Mouse (Mus musculus): ENCODE measurements at regions not wholly inside any gene's neighbourhood (a gene's known extent, or its start where the extent isn't known, plus 50 kb on each side); places are given as distances from the start of the nearest gene placed in this dataset.

DNA sequence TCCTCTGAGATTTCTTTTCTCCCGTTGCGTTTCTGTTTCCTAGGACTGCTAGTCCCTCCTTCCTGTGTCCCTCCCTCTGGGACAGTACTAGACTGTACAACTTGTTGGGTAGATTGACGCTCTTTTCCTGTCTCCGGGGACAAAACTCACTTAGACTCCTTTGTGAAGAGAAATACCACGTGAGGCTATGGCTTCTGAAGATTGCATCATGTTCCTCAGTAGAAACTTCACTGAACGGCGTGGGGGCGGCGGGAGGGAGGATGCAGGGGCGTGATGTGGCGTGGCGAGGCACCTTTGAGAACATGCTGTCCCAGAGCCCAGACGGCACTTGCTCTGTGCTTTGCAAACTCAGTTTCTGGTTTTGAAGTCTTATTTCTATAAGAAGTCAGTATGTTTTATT is 78.5 kb downstream of the Spata18 start:
- DNase-seq (ENCODE audit: low spot score): peak; percentile 67

DNA sequence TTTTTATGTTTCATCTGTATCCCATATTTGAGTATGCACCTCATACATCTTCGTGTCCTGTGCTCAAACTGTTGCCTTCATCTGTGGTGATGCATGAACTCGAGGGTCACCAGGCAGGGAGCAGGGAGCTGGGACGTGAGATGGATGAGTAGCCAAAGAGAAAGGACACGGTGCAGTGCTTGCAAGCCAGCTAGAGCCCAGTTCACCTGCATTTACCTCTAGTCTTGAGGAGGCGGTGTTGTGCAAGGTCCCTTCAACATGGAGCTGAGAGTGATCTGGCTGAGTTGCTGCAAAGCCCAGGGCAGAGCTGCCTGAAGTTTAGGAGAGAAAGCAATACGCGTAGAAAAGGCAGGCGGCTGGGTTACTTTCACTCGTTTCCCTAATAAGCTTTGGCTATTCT is 80.2 kb downstream of the Spata18 start:
- DNase-seq (ENCODE audit: low spot score): no peak

DNA sequence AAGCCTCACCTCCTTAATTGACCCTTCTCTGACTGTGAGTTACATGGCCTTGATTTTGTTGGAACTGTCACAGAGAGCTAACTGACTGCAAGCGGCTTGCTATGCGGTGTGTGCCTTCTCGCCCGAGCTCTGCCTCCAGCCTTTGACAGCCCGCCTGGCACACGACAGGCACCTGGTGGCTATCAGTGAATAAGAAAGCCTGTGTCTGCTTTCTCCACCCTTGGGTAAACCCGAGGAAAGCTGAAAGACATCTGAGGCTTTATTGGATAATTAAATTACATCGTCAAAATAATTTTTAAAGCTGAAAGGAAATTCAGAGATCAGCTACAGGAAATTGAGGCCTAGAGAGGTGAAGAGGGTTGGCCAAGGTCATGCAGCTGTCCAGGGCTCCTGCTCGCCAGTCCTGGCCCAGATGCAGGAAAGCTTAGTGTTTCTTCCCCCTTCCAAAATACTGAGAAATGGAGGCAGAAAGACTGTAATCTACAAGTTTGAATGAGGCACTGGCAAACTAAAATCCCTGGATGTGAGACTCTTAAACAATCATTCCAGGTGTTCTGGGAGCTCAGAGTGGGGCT is 80.9 kb downstream of the Spata18 start:
- DNase-seq (ENCODE audit: low spot score): no peak

DNA sequence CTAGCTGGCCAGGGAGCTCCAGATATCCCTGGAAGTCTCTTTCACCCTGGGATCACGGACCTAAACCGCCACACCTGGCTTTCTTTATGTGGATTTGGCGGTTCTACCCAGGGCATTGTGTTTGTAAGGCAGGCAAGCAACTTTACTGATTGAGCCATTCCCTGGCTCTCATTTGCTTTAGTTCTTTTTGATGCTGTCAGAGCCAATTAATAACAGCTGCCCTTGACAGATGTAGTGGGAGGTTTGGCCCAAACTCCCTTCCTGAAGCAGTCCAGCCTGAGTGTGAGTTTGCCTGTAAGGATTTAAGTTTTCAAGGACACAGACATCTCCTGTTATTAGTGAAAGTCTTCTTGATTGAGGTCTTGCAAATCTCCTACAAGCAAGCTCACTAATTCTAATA is 89.6 kb downstream of the Spata18 start:
- no peak for DNase-seq (ENCODE audit: low spot score)

DNA sequence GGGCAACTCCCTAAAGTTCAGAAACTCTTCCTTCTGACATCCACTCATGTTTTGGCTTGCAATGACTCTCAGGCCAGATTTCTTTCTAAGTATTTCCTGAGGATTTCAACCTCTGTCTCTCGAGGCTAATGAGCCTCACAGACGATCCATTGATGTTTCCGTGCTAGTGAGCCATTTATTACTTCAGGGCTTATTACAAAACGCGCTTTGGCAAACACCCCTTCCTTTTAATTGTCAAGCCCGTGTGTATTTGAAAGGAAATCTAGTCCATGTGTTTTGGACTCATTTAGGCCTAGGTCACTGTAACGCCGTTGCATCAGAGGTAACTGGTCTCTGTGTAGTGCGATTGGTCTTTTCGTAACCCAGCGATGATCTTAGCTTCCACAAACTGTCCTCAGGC is 90.3 kb downstream of the Spata18 start:
- no peak for DNase-seq (ENCODE audit: low spot score)

DNA sequence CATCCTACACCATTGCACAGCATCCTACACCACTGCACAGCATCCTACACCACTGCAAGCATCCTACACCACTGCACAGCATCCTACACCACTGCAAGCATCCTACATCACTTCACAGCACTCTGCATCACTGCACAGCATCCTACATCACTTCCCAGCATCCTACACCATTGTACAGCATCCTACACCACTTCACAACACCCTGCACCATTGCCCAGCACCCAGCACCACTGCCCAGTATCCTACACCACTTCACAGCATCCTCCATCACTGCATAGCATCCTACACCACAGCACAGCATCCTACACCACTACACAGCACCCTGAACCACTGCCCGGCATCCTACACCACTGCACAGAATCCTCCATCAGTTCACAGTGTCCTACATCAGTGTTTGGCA is 92.8 kb downstream of the Spata18 start:
- DNase-seq (ENCODE audit: low spot score): no peak

DNA sequence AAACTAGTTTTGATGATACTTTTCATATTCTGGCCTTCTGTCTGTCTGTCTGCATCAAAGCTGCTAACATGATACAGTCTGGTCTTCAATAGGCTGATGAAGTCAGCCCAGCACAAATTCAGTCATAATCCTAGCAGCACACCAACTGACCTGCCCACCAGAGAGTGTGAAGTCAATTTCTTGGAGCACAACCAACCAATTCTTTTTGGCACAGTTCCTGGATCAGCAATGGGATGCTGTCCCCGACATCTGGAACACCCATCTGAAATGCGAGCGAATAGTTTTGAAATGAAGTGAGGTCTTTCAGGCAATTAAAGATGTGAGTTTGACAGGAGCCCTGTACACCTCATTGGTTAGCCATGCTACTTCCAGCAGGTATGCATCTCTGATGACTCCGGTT is 98.6 kb downstream of the Spata18 start:
- DNase-seq (ENCODE audit: low spot score): no peak

DNA sequence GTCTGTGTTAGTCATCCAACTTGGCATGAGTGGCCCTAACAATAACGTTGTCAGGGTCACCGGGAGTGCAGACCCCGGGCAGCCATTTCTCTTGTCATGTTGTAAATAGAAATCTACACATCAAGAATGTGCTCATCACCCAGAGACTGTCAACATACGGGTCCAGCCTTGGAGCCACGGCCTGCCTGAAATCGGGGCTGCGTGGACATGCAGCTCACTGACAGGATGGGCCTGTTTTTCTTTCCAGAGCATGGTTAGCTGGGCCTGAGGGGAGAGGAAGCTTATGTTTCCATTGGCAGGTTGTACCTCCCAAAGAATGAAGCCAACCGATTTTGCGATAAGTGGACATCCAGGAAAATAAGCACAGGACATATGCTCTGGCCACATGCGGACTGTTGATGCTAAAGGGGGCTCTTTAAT is 101.1 kb downstream of the Spata18 start:
- no peak for DNase-seq (ENCODE audit: low spot score)

DNA sequence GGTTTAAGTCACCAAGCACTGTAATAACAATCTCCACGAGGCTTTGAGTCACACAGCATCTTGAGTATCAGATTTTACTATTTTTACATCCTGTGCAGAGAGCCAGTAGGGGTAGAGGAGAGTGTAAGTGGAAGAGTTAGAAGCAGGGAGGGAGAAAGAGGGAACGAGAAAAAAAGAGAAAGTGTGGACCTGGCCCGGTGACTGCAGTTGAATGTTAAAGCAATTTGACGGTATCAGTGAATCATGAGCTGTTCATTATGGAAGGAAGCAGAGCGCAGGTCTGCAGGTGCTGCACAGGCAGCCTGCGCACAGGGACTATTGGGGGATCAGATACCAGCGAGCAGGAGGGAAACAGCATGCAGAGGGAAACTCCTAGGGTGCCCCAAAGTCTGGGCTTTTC is 102.6 kb downstream of the Spata18 start:
- DNase-seq (ENCODE audit: low spot score): no peak

DNA sequence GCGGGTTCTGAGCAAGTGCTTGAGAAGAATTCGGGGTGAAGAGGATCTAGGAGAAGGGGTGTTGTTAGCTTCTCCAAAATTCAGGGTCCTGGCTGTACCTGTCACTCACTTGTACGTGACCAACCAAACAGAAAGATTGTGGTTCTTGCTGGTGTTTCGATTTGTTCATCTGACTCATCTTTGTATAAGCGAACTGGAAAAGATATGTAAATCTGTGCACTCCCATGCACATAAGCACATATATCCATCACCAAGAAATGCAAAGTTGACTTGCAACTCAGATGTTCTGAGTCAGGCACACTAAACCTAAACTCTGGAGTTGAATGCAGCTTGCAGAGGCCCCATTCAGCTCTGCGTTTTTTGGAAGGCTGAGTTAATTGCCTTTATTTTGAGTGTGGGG is 107.4 kb downstream of the Spata18 start:
- no peak for DNase-seq (ENCODE audit: low spot score)

DNA sequence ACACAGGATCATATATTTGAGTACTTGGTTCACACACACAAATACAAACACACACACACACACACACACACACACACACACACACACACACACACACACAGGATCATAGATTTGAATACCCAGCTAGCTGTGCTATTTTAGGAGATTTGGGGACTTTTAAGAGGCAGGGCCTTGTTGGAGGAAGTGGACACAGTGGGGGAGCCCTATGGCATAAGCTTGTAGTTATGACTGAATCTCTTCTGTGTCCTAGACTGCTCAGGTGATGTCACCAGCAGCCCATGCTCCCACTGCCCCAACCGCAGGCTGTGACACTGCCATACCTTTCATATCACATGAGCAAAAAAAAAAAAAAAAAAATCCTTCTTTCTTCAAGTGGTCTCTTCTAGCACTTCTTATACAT is 110.1 kb downstream of the Spata18 start:
- DNase-seq (ENCODE audit: low spot score): no peak

DNA sequence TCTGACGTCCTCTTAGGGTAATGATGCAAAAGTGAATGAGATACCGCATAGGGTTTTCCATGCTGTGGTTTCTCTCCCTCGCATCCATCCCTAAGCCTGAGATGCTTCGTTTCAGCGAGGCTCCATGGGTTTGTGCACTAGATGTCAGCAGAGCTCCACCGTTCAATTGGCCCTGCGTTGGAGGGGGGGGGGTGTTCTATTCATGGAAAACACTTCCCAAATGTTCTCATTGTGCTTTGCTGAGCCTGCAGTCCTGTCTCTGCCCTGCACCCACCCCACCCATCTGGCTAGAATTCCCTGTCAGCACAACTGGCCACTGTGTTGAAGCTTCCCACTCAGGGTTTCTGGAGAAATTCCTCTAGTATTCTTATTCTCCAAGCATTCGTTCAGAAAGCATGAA is 110.5 kb downstream of the Spata18 start:
- DNase-seq (ENCODE audit: low spot score): peak; percentile 66

DNA sequence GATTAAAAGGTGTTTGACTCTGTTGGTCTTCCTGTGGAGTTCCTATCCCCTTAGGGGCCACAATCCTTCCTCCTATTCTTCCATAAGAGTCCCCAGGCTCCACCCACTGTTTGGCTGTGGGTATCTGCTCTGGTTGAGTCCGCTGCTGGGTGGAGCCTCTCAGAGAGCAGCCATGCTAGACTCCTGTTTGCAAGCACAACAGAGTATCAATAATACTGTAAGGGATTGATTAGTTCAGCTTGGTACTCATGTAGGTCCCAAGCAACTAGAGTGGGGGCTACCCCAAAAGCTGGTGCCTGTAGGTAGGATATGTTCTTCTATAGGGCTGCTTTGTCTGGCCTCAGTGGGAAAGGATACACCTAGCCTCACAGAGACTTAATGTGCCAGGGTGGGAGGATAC is 113.0 kb downstream of the Spata18 start:
- no peak for DNase-seq (ENCODE audit: low spot score)

DNA sequence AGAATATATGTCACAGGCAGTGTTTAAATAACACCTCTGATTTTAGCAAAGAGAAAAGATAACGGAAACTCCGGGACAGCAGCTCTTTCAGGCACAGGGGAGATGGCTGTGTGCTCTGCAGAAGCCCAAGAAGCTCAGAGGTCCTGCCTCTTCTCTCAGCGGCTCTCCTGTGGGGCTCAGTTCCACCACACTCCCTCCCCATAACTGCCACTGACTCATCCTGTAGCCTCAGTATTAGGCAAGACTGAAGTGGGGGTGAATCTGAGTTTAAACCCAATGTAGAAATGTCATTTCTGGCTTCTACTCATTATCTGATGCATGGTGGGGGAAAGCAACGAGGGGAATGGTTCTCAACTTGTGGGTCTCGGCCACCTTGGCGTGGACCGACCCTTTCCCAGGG is 114.3 kb downstream of the Spata18 start:
- no peak for DNase-seq (ENCODE audit: low spot score)

DNA sequence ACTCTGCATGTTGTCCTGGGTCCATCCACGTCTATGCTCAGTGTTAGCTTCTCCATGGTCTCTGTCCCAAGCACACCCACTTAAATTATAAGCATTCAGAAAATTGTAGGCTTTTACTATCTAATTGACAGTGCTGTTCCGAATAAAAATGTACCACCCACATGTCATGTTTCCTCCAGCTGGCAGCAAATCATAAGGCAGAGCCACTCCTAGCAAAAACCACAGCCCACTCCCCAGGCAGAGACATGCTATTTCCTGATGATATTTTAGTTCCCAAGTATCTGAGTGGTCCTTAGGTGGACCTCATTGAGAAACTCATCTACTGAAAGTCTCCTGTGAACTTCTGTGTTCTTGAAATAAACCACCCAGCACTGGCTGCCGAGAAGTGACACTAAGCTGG is 117.1 kb downstream of the Spata18 start:
- DNase-seq (ENCODE audit: low spot score): no peak

DNA sequence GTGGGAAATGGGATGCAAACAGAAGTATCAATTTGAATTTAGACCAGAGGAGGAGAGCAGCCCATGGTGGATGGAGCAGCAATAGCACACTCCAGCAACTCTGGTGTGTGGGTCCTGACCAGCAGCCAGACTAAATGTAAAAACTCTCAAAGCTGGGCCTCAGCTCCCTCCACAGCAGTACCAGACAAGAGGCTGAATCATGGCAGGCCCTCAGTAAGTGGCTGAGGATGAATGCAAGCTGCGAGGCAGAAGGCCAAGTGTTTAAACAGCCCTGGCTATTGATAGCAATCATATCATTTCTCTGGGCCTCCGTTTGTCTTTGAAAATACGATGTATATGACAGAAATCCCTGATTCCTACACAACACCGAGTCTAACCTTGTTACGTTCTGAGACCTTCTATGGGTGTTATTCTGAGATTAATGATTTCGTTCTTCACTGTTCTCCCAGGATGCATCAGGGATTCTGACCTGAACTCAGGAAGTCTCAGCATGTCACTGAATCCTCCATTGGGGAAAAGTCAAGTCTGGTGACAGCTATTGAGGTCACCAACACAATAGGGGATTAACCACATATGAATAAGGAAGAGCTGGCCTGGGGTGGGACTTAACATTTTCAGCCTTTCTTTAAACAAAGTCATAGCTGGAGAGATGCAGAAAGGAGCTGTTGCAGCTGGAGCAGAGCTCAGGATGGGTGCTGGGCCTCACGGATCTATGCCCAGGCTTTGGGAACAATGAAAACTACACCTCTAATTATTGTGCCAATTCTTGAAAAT is 124.8 kb downstream of the Spata18 start:
- no peak for DNase-seq (ENCODE audit: low spot score)

DNA sequence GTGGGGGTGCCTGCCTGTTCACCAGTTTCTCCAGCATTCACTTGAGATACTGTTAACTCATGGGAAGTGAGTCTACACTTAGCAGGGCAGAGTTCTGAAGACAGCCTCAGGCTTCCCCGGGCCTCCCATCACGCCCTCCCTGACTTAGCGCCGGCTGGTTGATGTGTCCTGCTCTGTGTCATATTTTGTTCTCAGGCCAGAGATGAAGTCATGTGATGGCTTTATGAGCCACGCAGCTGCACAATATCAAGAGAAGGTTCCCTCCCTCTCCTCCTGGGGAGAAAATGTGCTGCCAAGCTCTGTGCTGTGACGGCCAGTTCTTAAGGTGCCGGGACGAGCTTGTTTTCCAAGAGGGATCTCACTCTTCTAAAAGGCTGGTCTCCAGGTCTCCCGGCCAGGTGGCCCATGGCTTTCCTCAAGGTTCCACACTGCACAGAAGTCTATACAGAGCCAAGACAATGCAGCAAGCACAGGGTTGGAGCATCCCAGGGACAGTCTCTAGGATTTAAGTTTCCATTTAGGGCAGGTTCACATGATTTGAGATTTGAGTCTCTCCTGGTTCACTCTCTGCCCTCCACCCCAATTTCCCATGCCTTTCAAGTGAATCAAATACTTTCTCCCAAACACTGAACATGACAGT is 126.2 kb downstream of the Spata18 start:
- peak; percentile 52 for DNase-seq (ENCODE audit: low spot score)

DNA sequence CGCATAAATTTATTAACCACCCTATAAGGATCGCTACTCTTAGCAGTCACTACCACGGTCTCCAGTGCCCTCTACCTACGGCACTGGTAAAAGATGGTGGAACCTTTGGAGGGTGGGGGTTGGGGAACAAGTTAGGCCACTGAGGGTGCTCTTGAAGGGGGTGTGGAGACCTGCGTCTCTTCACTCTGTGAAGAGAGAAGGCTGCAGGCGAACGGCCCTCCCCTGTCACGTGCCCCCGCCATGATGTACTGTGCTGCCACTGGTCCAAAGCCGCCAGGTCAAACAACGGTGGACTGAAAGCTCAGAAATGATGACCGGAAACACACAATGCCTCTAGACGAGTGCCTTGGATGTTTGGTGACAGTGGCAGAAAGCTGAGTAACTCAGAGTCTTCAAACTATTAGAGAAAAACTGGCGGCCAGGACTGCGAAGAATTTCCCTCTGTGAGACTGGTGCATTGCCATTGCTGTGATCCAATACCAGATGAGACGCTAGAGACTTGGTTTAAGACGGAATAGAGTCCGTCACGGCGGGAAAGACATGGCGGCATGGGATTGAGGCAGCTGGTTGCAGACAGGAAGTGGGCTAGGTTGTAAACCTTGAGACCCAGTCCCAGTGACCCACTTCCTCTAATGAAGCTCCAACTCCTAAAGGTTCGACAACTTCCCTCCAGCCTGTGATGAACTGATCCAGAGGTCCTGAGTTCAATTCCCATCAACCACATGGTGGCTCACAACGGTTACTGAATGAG is 130.2 kb downstream of the Spata18 start:
- no peak for DNase-seq (ENCODE audit: low spot score)

DNA sequence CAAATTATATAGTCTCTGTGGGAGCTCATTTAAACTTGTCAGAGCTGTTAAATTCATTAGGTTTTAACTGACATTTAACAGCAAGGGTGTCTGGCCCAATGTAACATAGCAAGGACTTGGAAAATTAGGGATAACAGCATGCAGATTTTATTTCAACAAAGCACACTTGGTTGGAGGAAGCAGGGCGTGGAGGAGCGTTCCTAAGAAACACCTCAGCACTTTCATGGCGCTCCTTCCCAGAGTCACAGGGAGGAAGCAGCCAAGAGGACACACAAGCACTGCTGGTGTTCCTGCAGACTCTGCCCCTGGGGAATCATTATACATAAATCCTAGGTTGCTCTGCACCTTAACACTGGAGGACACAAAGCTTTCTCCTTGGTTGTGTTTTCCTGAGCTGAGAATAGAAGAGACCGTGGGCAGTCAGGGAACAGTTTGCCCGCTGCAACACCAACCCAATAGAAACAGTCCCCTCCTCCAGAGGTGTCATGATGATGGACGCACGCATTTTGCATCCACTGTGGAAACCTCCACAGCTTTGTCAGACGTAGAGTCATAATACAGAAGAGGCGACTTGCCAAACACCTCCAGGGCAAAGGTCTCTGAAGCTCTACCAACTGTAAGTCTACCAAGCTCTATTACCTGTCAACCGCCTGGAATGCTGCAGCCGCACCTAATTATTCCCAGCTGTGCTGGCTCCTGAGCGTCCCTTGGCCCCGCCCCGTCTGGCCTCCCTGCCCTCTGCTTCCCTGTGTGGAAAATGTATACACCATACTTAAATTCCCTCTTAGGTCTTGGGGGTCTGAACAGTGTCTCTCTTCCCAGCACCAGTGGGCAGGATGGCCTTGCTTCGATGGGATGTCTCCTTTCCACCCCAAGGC is 131.3 kb downstream of the Spata18 start:
- no peak for DNase-seq (ENCODE audit: low spot score)

DNA sequence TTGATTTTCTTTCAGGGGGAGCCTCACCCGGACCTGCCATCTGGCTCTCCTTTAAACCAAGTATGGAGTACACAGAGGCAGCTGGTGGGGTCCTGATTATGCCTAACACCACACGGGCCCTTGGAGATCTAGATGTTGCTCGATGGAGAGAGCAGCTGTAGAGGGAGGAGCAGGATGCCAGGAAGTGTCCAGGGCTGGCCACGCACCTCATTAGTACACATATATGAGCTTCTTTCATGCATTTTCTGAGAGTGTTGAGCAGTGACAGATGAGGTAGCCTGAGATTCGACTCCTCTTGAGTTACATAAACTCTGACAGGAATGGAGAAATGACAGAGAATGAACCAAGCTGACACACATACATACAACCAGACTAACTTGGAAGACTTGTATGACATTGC is 136.1 kb downstream of the Spata18 start:
- no peak for DNase-seq (ENCODE audit: low spot score)

DNA sequence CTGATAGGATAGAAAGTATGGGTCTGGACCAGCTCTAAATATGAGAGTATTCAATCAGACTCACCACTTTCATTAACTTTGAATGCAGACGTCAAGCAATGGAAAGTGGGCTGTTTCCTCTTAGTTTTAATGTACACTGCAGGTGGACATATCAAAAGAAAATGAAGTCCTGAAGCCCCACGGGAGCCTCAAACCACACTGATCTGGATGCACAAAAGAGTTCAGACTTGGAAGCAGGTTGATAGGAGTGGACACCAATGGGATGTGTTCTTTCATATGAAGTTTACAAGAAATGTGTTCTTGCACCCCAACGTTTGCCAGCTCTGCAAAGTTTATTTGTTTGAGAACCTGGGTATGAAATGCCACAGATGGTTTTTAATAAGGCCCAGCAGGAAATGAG is 141.0 kb downstream of the Spata18 start:
- DNase-seq (ENCODE audit: low spot score): no peak

DNA sequence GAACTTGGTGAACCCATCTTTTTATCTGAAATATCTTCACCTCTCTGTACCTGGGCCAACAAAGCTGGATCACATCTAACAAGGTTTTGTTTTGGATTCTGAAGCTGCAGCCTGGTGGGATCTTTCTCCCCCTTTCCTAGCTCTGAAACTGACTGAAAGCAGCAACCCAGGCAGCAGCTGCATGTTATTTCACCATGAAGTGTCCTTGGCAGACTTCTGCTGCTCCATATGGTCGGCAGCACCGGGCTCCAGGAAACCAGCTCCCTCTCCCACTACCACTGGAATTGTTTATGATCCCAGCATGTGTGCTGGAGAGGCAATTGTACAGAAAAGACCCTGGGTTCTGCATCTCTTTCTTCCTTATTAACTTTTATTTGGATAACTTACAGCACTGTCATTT is 145.0 kb downstream of the Spata18 start:
- DNase-seq (ENCODE audit: low spot score): no peak

Measured in testis, postnatal 10 days (tissue).